24 mouse cellular contexts compared by ENCODE assay signal in genomic region chr6:135112411-135113113, GRCm38 (mm10). TPM values are rescaled to one million over a fixed set of nuclear protein-coding genes. Genes with fewer than 3 reads are reported as not detected.
DNase-seq lines count a peak whose midpoint lies in the region; ATAC-seq and TF ChIP-seq lines count a peak whose summit lies in the region.
"Had no signal": no experiment of that assay in that cellular context is flagged by ENCODE, and none has a peak within 500 bp of the region (broad histone marks: within the 10 kb centered on the region; RNA-seq: fewer than 3 reads in every experiment).

No protein-coding gene starts in this region.

- WGBS in forebrain, embryonic 10.5 days = 25% methylated on average over 7 of the region's 7 CpGs
- WGBS in forebrain, embryonic 13.5 days = 15% methylated on average over 7 of the region's 7 CpGs
- 9% methylated on average over 7 of the region's 7 CpGs for WGBS in midbrain, embryonic 14.5 days
- WGBS in heart, embryonic 11.5 days (ENCODE audit: insufficient replicate concordance) = 31% methylated on average over 7 of the region's 7 CpGs
- WGBS in heart, embryonic 10.5 days = 30% methylated on average over 7 of the region's 7 CpGs

- H3K4me2 ChIP-seq in forebrain, embryonic 13.5 days = no peak overlapping the region
- H3K4me2 ChIP-seq in midbrain, embryonic 14.5 days (ENCODE audit: low read length) = no peak overlapping the region
- no peak overlapping the region for H3K4me2 ChIP-seq in heart, embryonic 11.5 days
- H3K4me2 ChIP-seq: embryonic facial prominence, embryonic 13.5 days; liver, embryonic 11.5 days; stomach, embryonic 15.5 days had no signal

- CTCF ChIA-PET in Patski (lab: Charles Lee) = interaction anchor here (0.9 to 1.7 kb wide), 2 partner anchors 21 to 32 kb away, joined by 3 read pairs; no protein-coding TSS in a partner anchor

- no peak for TF ChIP-seq CTCF in Patski (IDR thresholded peaks at IDR 0.05)

- no peaks in the 10 kb centered on the region for H3K9me3 ChIP-seq in forebrain, embryonic 10.5 days
- H3K9me3 ChIP-seq in forebrain, embryonic 13.5 days (replicated peaks) = no peaks in the 10 kb centered on the region
- no peaks in the 10 kb centered on the region for H3K9me3 ChIP-seq in midbrain, embryonic 14.5 days (ENCODE audit: control insufficient read depth, low read length)
- H3K9me3 ChIP-seq in heart, embryonic 11.5 days (replicated peaks; ENCODE audit: control insufficient read depth, low read length) = no peaks in the 10 kb centered on the region
- H3K9me3 ChIP-seq in heart, embryonic 10.5 days = no peaks in the 10 kb centered on the region
- H3K9me3 ChIP-seq: embryonic facial prominence, embryonic 13.5 days; stomach, embryonic 15.5 days had no signal

- no peaks in the 10 kb centered on the region for H3K36me3 ChIP-seq in forebrain, embryonic 10.5 days (replicated peaks)
- no peaks in the 10 kb centered on the region for H3K36me3 ChIP-seq in forebrain, embryonic 13.5 days (ENCODE audit: poor library complexity, severe bottlenecking)
- no peaks in the 10 kb centered on the region for H3K36me3 ChIP-seq in midbrain, embryonic 14.5 days (ENCODE audit: control insufficient read depth, insufficient read depth, low read length)
- H3K36me3 ChIP-seq in heart, embryonic 11.5 days (ENCODE audit: control insufficient read depth, insufficient read depth, low read length) = no peaks in the 10 kb centered on the region
- no peaks in the 10 kb centered on the region for H3K36me3 ChIP-seq in heart, embryonic 10.5 days
- H3K36me3 ChIP-seq: embryonic facial prominence, embryonic 13.5 days; stomach, embryonic 15.5 days had no signal

- POLR2A ChIA-PET in Patski (lab: Charles Lee) = no interaction called here

- peaks cover 17% of the 10 kb centered on the region for H3K4me1 ChIP-seq in forebrain, embryonic 10.5 days
- peaks cover 14% of the 10 kb centered on the region for H3K4me1 ChIP-seq in forebrain, embryonic 13.5 days
- peaks cover 10% of the 10 kb centered on the region; the same call in 1 of the 2 replicates for H3K4me1 ChIP-seq in midbrain, embryonic 14.5 days (ENCODE audit: control insufficient read depth, insufficient read depth, low read length)
- H3K4me1 ChIP-seq in heart, embryonic 11.5 days (ENCODE audit: control insufficient read depth, insufficient read depth, low read length) = no peaks in the 10 kb centered on the region
- no peaks in the 10 kb centered on the region for H3K4me1 ChIP-seq in heart, embryonic 10.5 days
- H3K4me1 ChIP-seq: embryonic facial prominence, embryonic 13.5 days; stomach, embryonic 15.5 days had no signal

- 0 out of 2 replicates have a peak overlapping the region, but pooled peaks have one; percentile 13 for H3K27ac ChIP-seq in forebrain, embryonic 10.5 days
- no peak overlapping the region for H3K27ac ChIP-seq in forebrain, embryonic 13.5 days
- H3K27ac ChIP-seq in midbrain, embryonic 14.5 days (replicated peaks; ENCODE audit: low read depth, low read length) = no peak overlapping the region
- H3K27ac ChIP-seq in heart, embryonic 11.5 days (ENCODE audit: low read depth, low read length) = no peak overlapping the region
- H3K27ac ChIP-seq in heart, embryonic 10.5 days = no peak overlapping the region
- H3K27ac ChIP-seq: embryonic facial prominence, embryonic 13.5 days; layer of hippocampus, adult 2 months; stomach, embryonic 15.5 days had no signal

- H3K4me3 ChIP-seq in forebrain, embryonic 10.5 days = no peak overlapping the region
- H3K4me3 ChIP-seq in forebrain, embryonic 13.5 days = no peak overlapping the region
- H3K4me3 ChIP-seq in midbrain, embryonic 14.5 days (replicated peaks; ENCODE audit: low read depth, low read length) = no peak overlapping the region
- no peak overlapping the region for H3K4me3 ChIP-seq in heart, embryonic 11.5 days (ENCODE audit: low read depth, low read length)
- no peak overlapping the region for H3K4me3 ChIP-seq in heart, embryonic 10.5 days
- H3K4me3 ChIP-seq: embryonic facial prominence, embryonic 13.5 days; layer of hippocampus, adult 2 months; stomach, embryonic 15.5 days had no signal

- in situ Hi-C loops in Patski (cut with MboI; ENCODE audit: low pct_unique_long_range_greater_than_20kb) = no loop called here

- H3K9ac ChIP-seq in forebrain, embryonic 13.5 days = no peak overlapping the region
- H3K9ac ChIP-seq in midbrain, embryonic 14.5 days (replicated peaks; ENCODE audit: low read length) = no peak overlapping the region
- no peak overlapping the region for H3K9ac ChIP-seq in heart, embryonic 11.5 days (ENCODE audit: low read depth, low read length)
- H3K9ac ChIP-seq: embryonic facial prominence, embryonic 13.5 days; stomach, embryonic 15.5 days had no signal

- peak; percentile 26 for DNase-seq in forebrain, embryonic 10.5 days (ENCODE audit: extremely low spot score, low spot score)
- peak; percentile 68 for DNase-seq in Patski (ENCODE audit: low read depth, low spot score)
- DNase-seq in embryo, embryonic 11.5 days (ENCODE audit: low read depth, low spot score) = peak; percentile 14
- DNase-seq in midbrain, embryonic 14.5 days = peak; percentile 56
- no peak for DNase-seq in heart, postnatal 4 days
- DNase-seq in heart, embryonic 10.5 days (ENCODE audit: low spot score) = no peak
- DNase-seq: B cell, adult 2 months; cerebellum, adult 18-20 months; gastrocnemius, postnatal 36 days; thymus, postnatal 25 days had no signal

- peaks cover 8% of the 10 kb centered on the region; the same call in 1 of the 2 replicates for H3K27me3 ChIP-seq in forebrain, embryonic 10.5 days (ENCODE audit: poor library complexity, severe bottlenecking)
- H3K27me3 ChIP-seq in forebrain, embryonic 13.5 days = no peaks in the 10 kb centered on the region
- peaks cover 6% of the 10 kb centered on the region for H3K27me3 ChIP-seq in Patski
- H3K27me3 ChIP-seq in midbrain, embryonic 14.5 days (ENCODE audit: control insufficient read depth, insufficient read depth, low read length) = peaks cover 20% of the 10 kb centered on the region
- no peaks in the 10 kb centered on the region for H3K27me3 ChIP-seq in heart, embryonic 11.5 days (ENCODE audit: control insufficient read depth, insufficient read depth, low read length)
- no peaks in the 10 kb centered on the region for H3K27me3 ChIP-seq in heart, embryonic 10.5 days (ENCODE audit: insufficient read depth, poor library complexity, severe bottlenecking)
- H3K27me3 ChIP-seq: embryonic facial prominence, embryonic 13.5 days; stomach, embryonic 15.5 days had no signal

- no peak for ATAC-seq in forebrain, embryonic 13.5 days
- ATAC-seq in Patski = peak; percentile 80
- no peak for ATAC-seq in midbrain, embryonic 14.5 days (ENCODE audit: low FRiP score, low TSS enrichment)
- ATAC-seq in heart, embryonic 11.5 days (replicated peaks; ENCODE audit: insufficient number of reproducible peaks, low FRiP score, low TSS enrichment) = no peak
- ATAC-seq: forebrain, embryonic 16.5 days; lung, postnatal 0 days had no signal

RNA-seq across cellular contexts. Expression of gene Gprc5d, which starts 5.5 kb away (rescaled TPM):
- polyA plus RNA-seq in forebrain, embryonic 10.5 days (2016; fragmentation: Nextera tagmentation; extraction: Ambion mirVana) = 0.11 TPM in 1 of 2 replicates, not detected in the other
- not detected in 2 replicates for polyA plus RNA-seq in forebrain, embryonic 13.5 days (2015; fragmentation: Nextera tagmentation; extraction: Ambion mirVana)
- polyA plus RNA-seq in Patski (2021) = not detected
- polyA plus RNA-seq in midbrain, embryonic 14.5 days (2014; fragmentation: Nextera tagmentation; extraction: Ambion mirVana) = not detected in 2 replicates
- polyA plus RNA-seq in heart, embryonic 11.5 days (2014; fragmentation: Nextera tagmentation; extraction: Ambion mirVana) = not detected in 2 replicates
- under 1 TPM in 1 of 2 experiments, not detected in 1; 0.26 TPM for total RNA-seq in heart, postnatal 4 days (2021)
- polyA plus RNA-seq in heart, embryonic 10.5 days (2016; fragmentation: Nextera tagmentation; extraction: Ambion mirVana) = not detected in 2 replicates
- total RNA-seq: gastrocnemius, postnatal 36 days; layer of hippocampus, adult 2 months; left cerebral cortex, postnatal 10 days; MEL; monocyte, adult 5-6 weeks had no signal
- polyA plus RNA-seq: embryonic facial prominence, embryonic 13.5 days; forebrain, embryonic 16.5 days; heart, embryonic 16.5 days; intestine, embryonic 14.5 days; lung, postnatal 0 days; small intestine, adult 2 months; stomach, embryonic 15.5 days had no signal

RNA-seq across cellular contexts. Expression of gene Gprc5a, which starts 47.1 kb away (rescaled TPM):
- 3.8 and 4.0 TPM in 2 replicates for polyA plus RNA-seq in forebrain, embryonic 10.5 days (2016; fragmentation: Nextera tagmentation; extraction: Ambion mirVana)
- polyA plus RNA-seq in forebrain, embryonic 13.5 days (2015; fragmentation: Nextera tagmentation; extraction: Ambion mirVana) = 0.45 and 0.53 TPM in 2 replicates
- polyA plus RNA-seq in Patski (2021) = 80.0 TPM
- polyA plus RNA-seq in midbrain, embryonic 14.5 days (2014; fragmentation: Nextera tagmentation; extraction: Ambion mirVana) = 0.66 TPM in 1 of 2 replicates, not detected in the other
- polyA plus RNA-seq in heart, embryonic 11.5 days (2014; fragmentation: Nextera tagmentation; extraction: Ambion mirVana) = 3.4 and 4.3 TPM in 2 replicates
- total RNA-seq in heart, postnatal 4 days (2021) = 1 to 10 TPM; 3.7 to 4.0 TPM
- 2.6 and 3.2 TPM in 2 replicates for polyA plus RNA-seq in heart, embryonic 10.5 days (2016; fragmentation: Nextera tagmentation; extraction: Ambion mirVana)
- total RNA-seq: MEL had no signal

Comparison
In these comparisons a context has a peak if more than half of its experiments do, and no peak if none do; other contexts are left out.
1. DNase-seq: peak in forebrain, embryonic 10.5 days (single experiment), Patski (single experiment), embryo, embryonic 11.5 days (single experiment) and midbrain, embryonic 14.5 days (single experiment); none in heart, postnatal 4 days (single experiment) and heart, embryonic 10.5 days (single experiment).
2. RNA of gene Gprc5a, which starts 47.1 kb away (polyA plus RNA-seq): 80.0 TPM in Patski (single experiment); 3.4 to 4.3 TPM in heart, embryonic 11.5 days, 3.8 to 4.0 TPM in forebrain, embryonic 10.5 days, 2.6 to 3.2 TPM in heart, embryonic 10.5 days, 0.66 TPM in midbrain, embryonic 14.5 days and 0.45 to 0.53 TPM in forebrain, embryonic 13.5 days; every median in the first group is over 10 times any median in the second.